11 mouse cellular contexts compared by ENCODE assay signal in genomic region chr11:80475544-80475943, GRCm38 (mm10). TPM values are rescaled to one million over a fixed set of nuclear protein-coding genes. Genes with fewer than 3 reads are reported as not detected.
DNase-seq lines count a peak whose midpoint lies in the region; ATAC-seq and TF ChIP-seq lines count a peak whose summit lies in the region.
"Had no signal": no experiment of that assay in that cellular context is flagged by ENCODE, and none has a peak within 500 bp of the region (broad histone marks: within the 10 kb centered on the region; RNA-seq: fewer than 3 reads in every experiment).

No protein-coding gene starts in this region.

- H3K4me2 ChIP-seq in hindbrain, embryonic 14.5 days (replicated peaks): peak overlapping the region; percentile 94
- H3K4me2 ChIP-seq in midbrain, embryonic 13.5 days (replicated peaks): no peak overlapping the region

- no peak for ATAC-seq in hindbrain, embryonic 14.5 days (ENCODE audit: low FRiP score)
- no peak for ATAC-seq in midbrain, embryonic 13.5 days
- no peak for ATAC-seq in monocyte, adult 5-6 weeks (replicated peaks; ENCODE audit: insufficient number of reproducible peaks, low FRiP score, low TSS enrichment, poor library complexity, severe bottlenecking)

- peaks cover 44% of the 10 kb centered on the region for H3K4me1 ChIP-seq in embryonic facial prominence, embryonic 10.5 days
- H3K4me1 ChIP-seq in hindbrain, embryonic 14.5 days (replicated peaks; ENCODE audit: control insufficient read depth, insufficient read depth, low read length): peaks cover 6% of the 10 kb centered on the region; the same call in 1 of the 2 replicates
- H3K4me1 ChIP-seq in midbrain, embryonic 13.5 days (replicated peaks): peaks cover 39% of the 10 kb centered on the region
- peaks cover 6% of the 10 kb centered on the region; the same call in 1 of the 2 replicates for H3K4me1 ChIP-seq in kidney, adult 2 months (ENCODE audit: control insufficient read depth, insufficient read depth, low read length)

- peak; percentile 56 for DNase-seq in cerebellum, adult 9-11 months
- DNase-seq in cerebellum, postnatal 10 days: no peak
- DNase-seq in embryonic facial prominence, embryonic 10.5 days (ENCODE audit: low spot score): no peak
- DNase-seq in hindbrain, embryonic 14.5 days (ENCODE audit: low spot score): no peak
- DNase-seq in kidney, adult 2 months: no peak
- no peak for DNase-seq in frontal cortex, postnatal 10 days (ENCODE audit: low spot score in 2 of 2)

- H3K36me3 ChIP-seq in embryonic facial prominence, embryonic 10.5 days (replicated peaks): peaks cover 59% of the 10 kb centered on the region
- peaks cover 35% of the 10 kb centered on the region for H3K36me3 ChIP-seq in hindbrain, embryonic 14.5 days (replicated peaks; ENCODE audit: control insufficient read depth, insufficient read depth)
- peaks cover 37% of the 10 kb centered on the region for H3K36me3 ChIP-seq in midbrain, embryonic 13.5 days
- H3K36me3 ChIP-seq in kidney, adult 2 months (ENCODE audit: control insufficient read depth, insufficient read depth, low read length): no peaks in the 10 kb centered on the region; the same call in 1 of the 2 replicates

- WGBS in embryonic facial prominence, embryonic 10.5 days: 81% methylated on average over 9 of the region's 9 CpGs
- WGBS in hindbrain, embryonic 14.5 days: 83% methylated on average over 9 of the region's 9 CpGs
- WGBS in midbrain, embryonic 13.5 days: 79% methylated on average over 9 of the region's 9 CpGs
- WGBS in kidney, adult 2 months: 89% methylated on average over 9 of the region's 9 CpGs

- no peaks in the 10 kb centered on the region for H3K9me3 ChIP-seq in embryonic facial prominence, embryonic 10.5 days
- H3K9me3 ChIP-seq in hindbrain, embryonic 14.5 days (ENCODE audit: control insufficient read depth, low read length): no peaks in the 10 kb centered on the region
- no peaks in the 10 kb centered on the region for H3K9me3 ChIP-seq in midbrain, embryonic 13.5 days
- H3K9me3 ChIP-seq: embryonic facial prominence, embryonic 15.5 days; liver, embryonic 15.5 days had no signal

- no peak for TF ChIP-seq POLR2A in kidney, adult 2 months (IDR thresholded peaks at IDR 0.05; ENCODE audit: low read depth, low read length)

- H3K27ac ChIP-seq in embryonic facial prominence, embryonic 10.5 days (replicated peaks): peak overlapping the region; percentile 87
- peak overlapping the region; percentile 99 for H3K27ac ChIP-seq in hindbrain, embryonic 14.5 days
- H3K27ac ChIP-seq in midbrain, embryonic 13.5 days: peak overlapping the region; percentile 99
- H3K27ac ChIP-seq in kidney, adult 2 months (ENCODE audit: insufficient read depth, low read depth, low read length): no peak overlapping the region

- no peak for TF ChIP-seq CTCF in kidney, adult 2 months (conservative IDR thresholded peaks at IDR 0.05; ENCODE audit: insufficient read depth, insufficient read length, low read depth, low read length)

- H3K4me3 ChIP-seq in embryonic facial prominence, embryonic 10.5 days: no peak overlapping the region
- no peak overlapping the region for H3K4me3 ChIP-seq in hindbrain, embryonic 14.5 days (replicated peaks; ENCODE audit: low read length)
- H3K4me3 ChIP-seq in midbrain, embryonic 13.5 days (replicated peaks): no peak overlapping the region
- no peak overlapping the region for H3K4me3 ChIP-seq in kidney, adult 2 months (ENCODE audit: insufficient read depth, low read depth, low read length)
- H3K4me3 ChIP-seq: myocyte had no signal

- peaks cover 42% of the 10 kb centered on the region for H3K27me3 ChIP-seq in embryonic facial prominence, embryonic 10.5 days (replicated peaks; ENCODE audit: low read depth, poor library complexity, severe bottlenecking)
- no peaks in the 10 kb centered on the region for H3K27me3 ChIP-seq in hindbrain, embryonic 14.5 days (ENCODE audit: control insufficient read depth, insufficient read depth, low read length)
- peaks cover 20% of the 10 kb centered on the region for H3K27me3 ChIP-seq in midbrain, embryonic 13.5 days
- no peaks in the 10 kb centered on the region for H3K27me3 ChIP-seq in kidney, adult 2 months (replicated peaks; ENCODE audit: control insufficient read depth, insufficient read depth, low read length)

- H3K9ac ChIP-seq in hindbrain, embryonic 14.5 days: peak overlapping the region; percentile 54; the same call in 1 of the 2 replicates
- H3K9ac ChIP-seq in midbrain, embryonic 13.5 days (replicated peaks): 0 out of 2 replicates have a peak overlapping the region, but pooled peaks have one; percentile 14
- H3K9ac ChIP-seq: embryonic facial prominence, embryonic 15.5 days had no signal

RNA-seq across cellular contexts. Expression of gene Cdk5r1, which starts 1.3 kb away (rescaled TPM):
- polyA plus RNA-seq in embryonic facial prominence, embryonic 10.5 days (2016; fragmentation: Nextera tagmentation; extraction: Ambion mirVana): 4.1 and 4.8 TPM in 2 replicates
- 90.1 and 92.7 TPM in 2 replicates for polyA plus RNA-seq in hindbrain, embryonic 14.5 days (2014; fragmentation: Nextera tagmentation; extraction: Ambion mirVana)
- 88.3 and 98.6 TPM in 2 replicates for polyA plus RNA-seq in midbrain, embryonic 13.5 days (2015; fragmentation: Nextera tagmentation; extraction: Ambion mirVana)
- 0.53 and 1.0 TPM in 2 replicates for polyA plus RNA-seq in kidney, adult 2 months (2012; rRNA removed)
- 0.49 to 3.8 TPM (median 2.4 TPM) in 3 replicates for total RNA-seq in monocyte, adult 5-6 weeks (2017)

RNA-seq across cellular contexts. Expression of gene Psmd11, which starts 47.1 kb away (rescaled TPM):
- polyA plus RNA-seq in embryonic facial prominence, embryonic 10.5 days (2016; fragmentation: Nextera tagmentation; extraction: Ambion mirVana): 387 and 388 TPM in 2 replicates
- polyA plus RNA-seq in hindbrain, embryonic 14.5 days (2014; fragmentation: Nextera tagmentation; extraction: Ambion mirVana): 256 and 266 TPM in 2 replicates
- polyA plus RNA-seq in midbrain, embryonic 13.5 days (2015; fragmentation: Nextera tagmentation; extraction: Ambion mirVana): 321 and 336 TPM in 2 replicates
- 52.8 and 53.4 TPM in 2 replicates for polyA plus RNA-seq in kidney, adult 2 months (2012; rRNA removed)
- total RNA-seq in monocyte, adult 5-6 weeks (2017): 47.1 to 87.8 TPM (median 55.9 TPM) in 3 replicates

Comparison
In these comparisons a context has a peak if more than half of its experiments do, and no peak if none do; other contexts are left out.
1. RNA of gene Cdk5r1, which starts 1.3 kb away (polyA plus RNA-seq): 88.3 to 98.6 TPM in midbrain, embryonic 13.5 days and 90.1 to 92.7 TPM in hindbrain, embryonic 14.5 days; 4.1 to 4.8 TPM in embryonic facial prominence, embryonic 10.5 days and 0.53 to 1.0 TPM in kidney, adult 2 months; every median in the first group is over 10 times any median in the second.